Mouse (Mus musculus) Muller cell, postnatal 12 days (primary cell): ENCODE data around the gene Pfas.
"Not testable (repeated sequence)": the region's sequence is repeated elsewhere in the genome, so short reads cannot be mapped to it uniquely, and the experiment has no call there.

Experiments used
- DNase-seq: peaks from one replicate; pipeline ENCODE4 v3.0.0-alpha.2; 2015; ENCODE audit errors: inconsistent ontology term

Pfas gene

DNA sequence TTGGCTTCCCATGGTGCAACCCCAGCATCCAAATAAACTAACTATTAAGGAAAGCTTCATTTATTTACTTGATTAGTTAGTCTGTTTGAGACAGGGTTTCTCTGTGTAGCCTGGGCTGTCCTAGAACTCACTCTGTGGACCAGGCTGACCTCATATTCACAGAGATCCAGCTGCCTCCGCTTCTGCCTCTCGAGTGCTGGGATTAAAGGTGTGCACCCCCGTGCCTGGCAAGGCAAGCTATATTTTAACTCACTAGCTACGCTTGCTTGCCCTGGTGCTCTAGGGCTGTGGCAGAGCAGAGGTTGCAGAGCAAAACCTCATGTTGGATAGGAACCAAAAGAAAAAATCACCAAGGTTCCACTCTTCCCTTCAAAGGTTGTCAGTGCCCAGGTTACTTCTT, 67.7 kb downstream of the Pfas start:
- DNase-seq: no peak

DNA sequence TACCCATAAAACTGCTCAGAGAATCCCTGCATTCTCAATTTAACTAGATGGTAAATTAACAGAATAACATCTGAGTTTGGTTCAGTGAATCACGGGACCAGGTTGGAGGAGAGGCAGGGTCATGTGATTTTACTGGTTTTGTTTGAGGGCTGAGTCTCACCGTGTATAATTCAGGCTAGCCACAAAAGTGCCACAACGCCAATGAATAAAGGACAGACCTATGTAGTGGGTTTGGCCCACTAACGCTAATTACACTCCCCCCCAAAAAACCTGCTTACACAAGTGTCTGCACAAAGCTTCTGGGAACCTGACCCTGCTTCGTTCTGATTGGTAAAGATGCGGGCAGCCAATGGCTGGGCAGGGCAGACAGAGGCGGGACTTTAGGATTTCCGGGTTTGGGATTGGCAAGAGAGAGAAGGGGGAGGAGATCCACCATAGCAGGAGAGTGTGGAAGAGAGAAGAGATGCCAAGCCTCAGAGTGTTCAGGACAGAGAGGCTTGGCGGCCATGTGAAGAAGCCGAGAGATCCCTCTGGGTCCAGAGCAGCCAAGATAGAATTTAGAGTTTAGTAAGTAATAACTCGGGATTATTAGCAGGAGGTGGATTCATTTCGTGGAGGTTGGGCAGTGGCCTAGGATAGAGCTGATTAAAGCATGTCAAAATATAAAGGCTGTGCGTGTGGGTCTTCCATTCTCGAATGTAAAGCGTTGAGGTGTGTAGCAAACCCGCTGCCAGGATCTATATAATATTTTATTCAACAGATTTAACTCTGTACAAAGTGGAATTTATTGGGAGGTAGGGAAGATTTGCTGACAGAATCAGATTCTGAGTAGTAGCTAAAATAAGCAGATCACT, 68.6 kb downstream of the Pfas start:
- peak; percentile 92 for DNase-seq

DNA sequence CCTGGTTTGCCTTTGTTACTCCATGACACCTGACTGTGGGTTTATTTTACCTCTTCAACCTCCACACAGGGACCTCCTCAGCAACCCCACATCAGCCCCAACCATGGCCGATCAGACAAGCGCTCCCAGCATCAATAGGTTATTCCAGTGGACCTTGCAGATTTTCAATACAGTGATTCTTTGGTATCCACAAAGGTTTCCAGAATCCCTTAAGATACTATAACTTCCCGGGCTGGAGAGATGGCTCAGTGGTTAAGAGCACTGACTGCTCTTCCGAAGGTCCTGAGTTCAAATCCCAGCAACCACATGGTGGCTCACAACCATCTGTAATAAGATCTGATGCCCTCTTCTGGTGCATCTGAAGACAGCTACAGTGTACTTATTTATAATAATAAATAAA, 71.3 kb downstream of the Pfas start:
- DNase-seq: not testable (repeated sequence)
